Mouse (Mus musculus): ENCODE measurements around the gene Gm9958. TPM values are rescaled to one million over a fixed set of nuclear protein-coding genes. Genes with fewer than 3 reads are reported as not detected.

Gene Gm9958
- 1 to 10 TPM; 1.4 to 1.6 TPM for total RNA-seq (2021)
- long read RNA-seq, experiment 1, partial matches to known transcripts, result 0 of 2 reads
- long read RNA-seq, experiment 1, other reads (novel, unspliced or antisense), result 0 of 2 reads
- long read RNA-seq, experiment 2, partial matches to known transcripts, result 0 of 1 reads
- long read RNA-seq, experiment 2, other reads (novel, unspliced or antisense), result 0 of 1 reads

DNA sequence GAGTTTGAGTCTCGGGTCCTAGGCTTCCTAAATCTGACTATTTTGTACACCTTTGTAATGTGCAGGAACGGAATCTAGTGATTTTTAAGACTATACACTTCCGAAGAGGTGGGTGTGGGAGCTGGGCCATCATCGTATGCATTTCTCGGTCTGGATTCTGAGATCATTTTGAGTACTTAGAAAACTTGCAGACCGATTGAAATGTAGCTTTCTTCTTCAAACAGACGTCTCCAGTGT lies at the start of gene Gm9958:
Gene Gm9958 (plus strand): TSS at position 138 of the 237 bp plus-strand sequence.
- DNase-seq (ENCODE audit: low spot score in 2 of 2), result peak in 1 of 2 experiments; percentile 12
- intact Hi-C loops (cut with DNase I), result loop anchor here (2.0 kb wide), 1 partner anchor 144 kb away; no protein-coding TSS in a partner anchor

DNA sequence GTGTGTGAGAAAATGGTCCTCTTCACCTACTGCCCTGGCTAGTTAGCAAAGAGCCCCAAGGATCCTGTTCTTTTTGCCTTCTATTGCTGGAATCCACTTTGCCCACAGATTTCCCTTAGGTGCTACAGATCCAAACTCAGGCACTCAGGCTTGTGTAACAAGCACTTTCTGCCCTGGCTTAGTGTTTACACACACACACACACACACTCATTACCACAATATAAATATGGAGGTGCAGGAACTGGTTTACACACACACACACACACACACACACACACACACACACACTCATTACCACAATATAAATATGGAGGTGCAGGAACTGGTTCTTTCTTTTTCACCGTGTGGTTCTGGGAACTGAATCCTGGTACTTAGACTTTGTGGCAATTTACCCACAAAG lies 35.9 kb upstream of the Gm9958 start:
- no peak for DNase-seq (ENCODE audit: low spot score in 2 of 2)
- intact Hi-C loops (cut with DNase I), result no loop called here

DNA sequence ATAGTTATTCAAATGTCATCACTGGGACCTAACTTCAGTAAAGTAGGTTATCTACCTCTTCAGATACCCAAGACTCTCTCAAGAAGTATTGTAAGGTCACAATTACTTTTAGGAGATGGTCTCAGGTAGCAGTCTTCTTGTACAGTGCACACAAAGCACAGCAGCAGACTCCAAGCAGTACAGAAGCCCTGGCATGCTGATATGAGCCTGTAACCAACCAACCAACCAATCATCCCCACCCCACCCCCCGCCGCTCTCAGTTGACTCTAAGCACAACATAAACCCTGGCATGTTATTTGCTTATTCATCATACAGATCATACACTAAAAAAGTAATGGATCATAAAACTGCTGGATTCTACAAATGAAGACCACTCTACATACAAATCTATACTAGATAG lies 34.5 kb upstream of the Gm9958 start:
- intact Hi-C loops (cut with DNase I), result no loop called here
- no peak for DNase-seq (ENCODE audit: low spot score in 2 of 2)

DNA sequence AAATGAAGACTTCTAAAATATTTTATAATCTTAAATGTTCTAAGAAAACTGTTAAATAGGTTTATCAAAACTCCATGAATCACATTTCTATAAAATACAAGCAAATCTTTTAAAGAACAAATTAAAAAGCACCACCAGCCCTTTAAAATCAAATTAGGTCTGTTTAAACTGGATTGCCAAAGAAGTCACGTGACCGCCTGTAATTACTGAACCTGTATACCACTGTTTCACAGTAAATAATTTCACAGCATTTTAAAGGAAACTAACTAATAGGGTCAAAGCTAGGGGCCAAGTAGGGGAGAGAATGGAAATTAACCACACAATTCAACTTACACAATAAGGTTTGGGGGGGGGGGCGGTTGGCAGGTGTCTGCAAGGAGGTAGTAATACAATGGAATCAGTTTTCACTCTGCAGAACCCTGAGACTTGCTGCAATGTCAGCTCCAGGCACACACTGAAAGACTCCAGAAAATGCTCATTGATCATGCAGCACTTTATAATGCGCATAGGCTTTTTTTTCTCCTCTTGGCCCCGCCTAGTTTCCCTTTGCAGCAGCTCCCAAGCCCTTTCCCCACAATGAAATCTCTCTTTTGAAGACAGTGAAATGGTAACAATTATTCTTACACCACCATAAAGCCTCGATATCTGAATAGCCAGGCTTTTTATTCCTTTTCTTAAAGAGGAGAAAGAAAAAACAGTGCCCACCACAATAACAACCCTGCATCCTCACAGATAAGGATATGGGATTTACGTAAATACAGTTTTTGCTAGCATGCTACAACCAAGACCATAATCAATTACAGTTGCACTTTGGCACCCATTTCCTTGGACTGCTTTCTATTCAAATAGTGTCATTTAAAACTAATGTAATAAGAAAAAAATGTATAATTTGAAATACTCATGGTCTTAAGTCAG lies 28.6 kb upstream of the Gm9958 start:
- intact Hi-C loops (cut with DNase I), result no loop called here
- no peak for DNase-seq (ENCODE audit: low spot score in 2 of 2)

DNA sequence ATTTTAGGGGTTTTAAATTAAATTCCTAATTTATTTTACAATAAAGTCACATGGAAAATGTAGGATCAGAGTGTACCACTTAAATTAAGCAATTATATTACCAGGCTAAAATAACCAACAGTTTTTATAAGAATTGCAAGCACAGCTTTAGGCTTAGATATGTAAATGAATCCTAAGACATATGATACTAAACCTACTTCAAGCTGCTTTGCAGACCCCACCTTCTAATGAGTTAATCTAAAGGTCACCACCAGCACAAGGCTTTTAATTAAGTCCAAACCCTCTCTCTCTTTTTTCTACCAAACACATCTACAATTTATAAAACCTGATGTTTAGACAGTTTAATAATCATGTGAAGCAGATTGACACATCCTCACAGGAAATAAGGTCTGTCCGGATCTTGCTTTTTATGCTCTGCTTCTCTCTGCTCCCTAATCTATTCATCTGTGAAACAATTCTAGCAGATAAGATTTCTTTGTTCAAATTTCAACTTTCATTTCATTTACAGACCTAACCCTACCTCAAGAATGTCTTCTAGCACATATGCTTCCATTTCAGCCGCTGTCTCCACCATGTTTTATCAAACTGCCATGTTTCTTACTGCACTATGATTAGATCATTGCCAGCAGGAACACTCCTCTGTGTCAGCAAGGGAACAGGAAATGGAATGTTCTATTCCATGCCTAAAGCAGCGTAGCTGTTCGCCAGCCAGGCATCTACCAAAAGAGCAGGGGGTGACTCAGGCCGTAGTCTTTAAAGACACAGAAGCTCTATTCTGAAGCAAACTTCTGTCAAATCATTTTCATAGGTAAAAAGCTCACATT lies 27.7 kb upstream of the Gm9958 start:
- intact Hi-C loops (cut with DNase I), result no loop called here
- DNase-seq (ENCODE audit: low spot score in 2 of 2), result peak; percentile 76 to 91

DNA sequence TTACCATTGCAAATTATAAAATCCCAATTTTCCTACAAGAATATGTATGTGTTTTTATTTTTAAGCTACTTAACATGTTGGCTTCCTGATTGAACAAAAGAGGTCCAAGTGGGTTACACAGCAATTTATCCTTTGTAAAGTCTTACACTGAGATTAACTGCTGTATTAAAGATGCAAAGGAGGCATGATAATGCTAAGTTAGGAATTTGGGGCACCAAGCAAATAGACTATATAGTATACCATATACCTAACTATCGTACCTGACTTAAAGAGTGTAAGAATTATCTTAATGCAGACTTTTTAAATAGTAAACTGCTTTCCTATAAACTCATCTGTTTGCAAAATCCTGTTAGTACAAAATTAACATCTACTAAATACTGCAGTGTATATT lies 27.1 kb upstream of the Gm9958 start:
- intact Hi-C loops (cut with DNase I), result no loop called here
- DNase-seq (ENCODE audit: low spot score in 2 of 2), result no peak

DNA sequence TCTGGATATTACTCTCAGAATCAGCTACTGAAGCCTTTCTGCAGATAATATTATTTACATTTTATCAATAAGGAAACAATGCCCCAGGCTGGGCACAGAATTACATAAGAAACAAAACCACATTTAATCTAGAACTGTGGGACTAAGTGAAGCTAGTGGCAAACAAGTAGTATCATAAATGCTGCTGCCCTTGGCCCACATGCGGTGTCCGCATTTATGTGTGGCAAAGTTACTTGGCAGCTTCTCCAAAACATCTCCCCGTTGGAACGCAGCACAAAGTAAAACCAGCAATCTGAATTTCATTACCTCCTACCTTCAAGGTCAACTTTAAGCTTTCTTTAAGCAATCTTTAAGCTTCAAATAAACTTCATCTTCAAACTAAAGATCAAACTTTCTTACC lies 26.2 kb upstream of the Gm9958 start:
- intact Hi-C loops (cut with DNase I), result no loop called here
- DNase-seq (ENCODE audit: low spot score in 2 of 2), result no peak

DNA sequence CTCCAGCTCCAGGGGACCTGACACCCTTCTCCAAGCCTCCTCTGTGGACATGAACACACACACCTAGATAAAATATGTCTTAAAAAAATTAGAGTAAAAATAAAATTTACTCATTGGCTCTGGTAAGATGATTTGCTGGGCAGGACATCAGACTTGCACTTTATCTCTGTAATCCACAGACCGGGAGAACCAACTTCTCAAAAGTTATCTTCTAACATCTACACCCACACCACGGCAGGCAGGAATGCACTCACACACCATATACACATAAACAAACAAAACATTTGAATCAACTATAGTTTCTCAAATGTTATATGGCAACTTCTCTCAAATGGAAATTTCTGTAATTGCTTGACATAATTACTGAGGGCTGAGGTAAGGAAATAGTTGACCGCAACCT lies 20.1 kb upstream of the Gm9958 start:
- intact Hi-C loops (cut with DNase I), result no loop called here
- no peak for DNase-seq (ENCODE audit: low spot score in 2 of 2)

DNA sequence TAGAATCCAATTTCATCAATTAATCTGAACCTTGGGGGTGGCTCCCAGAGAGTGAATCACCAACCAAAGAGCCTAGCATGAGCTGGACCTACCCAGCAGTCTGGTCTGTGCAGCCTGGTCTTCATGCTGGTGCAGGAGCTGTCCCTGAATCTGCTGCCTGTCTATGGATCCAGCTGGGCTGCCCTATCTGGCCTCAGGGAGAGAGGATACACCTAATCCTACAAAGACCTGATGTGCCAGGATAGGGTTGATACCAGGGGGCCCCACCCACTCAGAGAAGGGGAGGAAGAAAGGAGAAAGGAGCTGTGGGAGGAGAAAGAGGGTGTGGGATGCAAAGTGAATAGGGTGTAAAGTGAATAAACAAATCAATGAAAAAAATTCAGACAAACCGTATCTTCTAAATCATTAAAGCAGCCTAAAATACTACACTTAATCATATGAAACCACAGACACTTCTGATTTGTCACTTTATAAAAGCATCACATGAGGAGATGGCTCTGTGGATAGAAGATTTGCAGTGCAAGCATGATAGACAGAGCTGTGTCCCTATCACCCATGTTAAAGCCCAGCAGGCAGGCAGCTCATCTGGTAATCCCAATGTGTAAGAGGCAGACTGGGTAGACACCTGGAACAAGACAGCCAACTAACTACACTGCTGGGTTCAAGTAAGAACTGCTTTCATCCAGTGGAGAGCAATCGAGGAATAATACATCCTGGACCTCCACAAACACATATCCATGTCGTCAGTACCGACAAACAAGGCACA lies 13.3 kb upstream of the Gm9958 start:
- DNase-seq (ENCODE audit: low spot score in 2 of 2), result no peak
- intact Hi-C loops (cut with DNase I), result no loop called here

DNA sequence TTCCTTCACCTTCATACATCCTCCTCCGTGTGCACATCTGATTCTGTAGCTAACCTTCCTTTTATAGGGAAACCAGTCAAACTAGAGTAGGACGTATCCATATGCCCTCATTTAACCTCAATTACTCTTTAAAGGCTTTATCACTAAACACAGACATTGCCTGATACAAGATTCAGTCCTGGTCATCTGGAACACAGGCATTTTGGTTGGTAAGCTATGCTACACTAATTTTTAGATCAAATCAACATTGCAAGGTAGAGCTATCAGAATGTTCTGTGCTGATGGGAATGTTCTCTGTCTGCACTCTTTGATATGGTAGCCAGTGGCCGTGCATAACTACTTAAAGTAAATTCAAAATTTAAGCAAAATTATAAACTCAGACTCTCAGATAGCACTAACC lies 11.2 kb upstream of the Gm9958 start:
- intact Hi-C loops (cut with DNase I), result no loop called here

DNA sequence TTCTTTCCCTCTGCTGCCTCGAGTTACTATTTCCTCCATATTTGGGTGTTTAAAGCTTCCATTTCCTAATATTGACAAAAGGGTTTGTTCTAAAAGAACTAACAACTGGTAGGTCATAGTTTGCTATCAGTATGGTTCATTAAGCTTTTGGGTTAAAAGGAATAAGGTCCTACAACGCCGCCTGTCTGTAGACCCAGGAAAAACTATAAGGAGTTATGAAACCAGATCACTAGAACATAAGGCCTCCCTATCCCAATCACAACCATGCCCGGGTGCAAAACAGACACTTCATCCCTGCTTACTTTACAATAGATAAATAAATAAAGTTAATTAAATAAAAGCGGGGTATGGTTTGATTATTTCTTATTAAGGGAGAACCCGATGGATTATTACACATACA lies 2.5 kb upstream of the Gm9958 start:
- DNase-seq (ENCODE audit: low spot score in 2 of 2), result peak; percentile 81 to 83
- intact Hi-C loops (cut with DNase I), result loop anchor here (5.0 kb wide), 1 partner anchor 72 kb away; no protein-coding TSS in a partner anchor

More for the DNA sequence above, 11.2 kb upstream of the Gm9958 start:
- no peak for DNase-seq (ENCODE audit: low spot score in 2 of 2)

DNA sequence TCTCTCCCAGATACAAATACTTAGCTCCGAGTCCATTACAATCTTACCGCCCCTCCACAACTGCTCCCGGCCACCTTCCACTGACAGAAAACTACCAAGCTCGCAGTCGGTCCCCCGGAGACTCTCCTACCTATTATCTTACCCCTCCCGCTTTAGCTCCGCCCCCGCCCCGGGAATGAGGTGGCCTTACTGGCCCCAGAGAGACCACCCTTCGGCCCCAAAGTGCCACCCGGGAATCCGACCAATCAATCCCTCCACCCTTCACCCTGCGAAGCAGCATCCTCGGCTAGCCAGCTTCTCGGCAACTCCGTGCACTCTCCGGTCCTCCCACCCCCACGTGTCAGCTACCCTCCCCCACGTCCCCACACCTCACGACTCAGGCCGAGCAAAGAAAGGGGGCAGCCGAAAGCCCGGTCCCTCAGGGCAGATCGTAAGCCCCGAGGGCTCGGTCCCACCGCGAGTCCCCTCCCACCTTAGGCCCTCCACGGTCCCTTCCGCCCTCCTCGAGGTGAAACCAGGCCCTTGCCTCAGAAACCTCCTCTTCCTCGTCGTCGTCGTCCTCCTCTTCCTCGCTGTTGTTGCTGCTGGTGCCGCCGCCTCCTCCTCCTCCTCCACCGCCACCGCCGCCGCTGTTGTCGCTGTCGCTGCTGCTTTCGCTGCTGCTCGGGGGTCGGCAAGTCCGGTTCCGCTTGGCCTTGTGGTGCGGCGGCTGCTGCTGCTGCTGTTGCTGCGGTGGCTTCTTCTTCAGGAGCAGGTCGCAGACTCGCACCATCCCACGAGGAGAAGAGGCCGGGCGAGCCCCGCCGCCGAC lies 1.7 kb upstream of the Gm9958 start:
- intact Hi-C loops (cut with DNase I), result no loop called here
- DNase-seq (ENCODE audit: low spot score in 2 of 2), result peak; percentile 29 to 46

DNA sequence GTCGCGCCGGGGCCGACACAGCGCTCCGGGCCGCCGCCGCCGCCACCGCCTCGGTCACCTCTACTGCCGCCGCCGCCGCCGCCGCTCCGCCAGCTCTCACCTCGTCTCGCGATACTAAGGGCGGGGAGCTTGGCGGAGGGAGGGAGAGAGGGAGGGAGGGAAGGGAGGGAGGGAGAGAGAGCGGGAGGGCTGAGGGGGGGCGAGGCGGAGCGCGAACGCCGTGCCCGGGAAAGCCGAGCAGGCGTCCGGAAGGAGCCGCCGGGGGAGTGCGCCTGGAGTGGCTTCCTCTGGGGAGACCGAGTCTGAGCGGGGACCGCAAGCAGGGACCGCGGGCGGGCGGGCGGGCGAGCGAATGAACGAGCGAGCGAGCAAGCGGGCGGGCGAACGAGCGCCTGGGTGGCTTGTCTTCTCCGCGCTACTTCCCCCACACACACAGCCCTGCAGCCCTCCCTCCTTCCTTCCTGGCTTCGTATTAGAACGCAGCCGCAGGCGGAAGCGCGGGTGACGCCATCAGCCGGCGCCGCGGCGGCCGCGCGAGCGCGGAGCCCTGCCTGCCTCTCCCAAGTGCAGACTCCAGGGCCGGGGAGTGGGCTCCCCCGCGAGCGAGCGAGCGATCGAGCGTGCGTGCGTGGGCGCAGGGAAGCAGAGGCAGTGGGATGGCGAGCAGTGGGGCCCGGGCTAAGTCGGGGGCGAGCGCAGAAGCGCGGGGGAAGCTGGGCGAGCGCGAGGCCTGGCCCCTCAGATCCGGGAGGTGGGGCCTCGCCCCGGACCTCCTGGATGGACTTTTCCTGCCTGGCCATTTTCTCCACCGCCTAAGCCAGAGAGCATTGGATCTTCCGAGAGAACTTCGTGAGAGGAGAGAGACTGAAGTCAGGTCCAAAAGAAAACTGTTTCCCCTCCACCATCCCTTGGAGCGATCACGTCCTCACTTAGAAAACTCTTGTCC lies 610 bp upstream of the Gm9958 start, which contains the start of gene Ankrd17:
Gene Ankrd17 (minus strand): TSS at position 457 of the 946 bp plus-strand sequence.
- intact Hi-C loops (cut with DNase I), result loop anchor here (2.0 kb wide), 1 partner anchor 144 kb away; no protein-coding TSS in a partner anchor

DNA sequence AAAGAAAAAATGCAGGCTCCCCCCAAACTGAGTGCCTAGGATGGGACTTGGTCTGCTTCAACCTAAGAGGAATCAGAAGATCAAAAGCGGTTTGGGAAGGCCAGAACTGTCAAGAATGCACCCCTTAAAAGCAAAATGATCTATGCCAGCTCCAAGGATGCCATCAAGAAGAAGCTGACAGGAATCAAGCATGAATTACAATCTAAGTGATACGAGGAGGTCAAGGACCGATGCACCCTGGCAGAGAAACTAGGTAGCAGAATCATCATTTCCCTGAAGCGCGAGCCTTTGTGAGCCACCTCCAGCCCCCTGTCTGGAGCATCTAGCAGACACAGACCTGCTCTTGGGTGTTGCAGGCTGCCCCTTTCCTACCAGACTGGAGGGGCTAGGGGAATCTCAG lies 3.4 kb downstream of the Gm9958 start:
- DNase-seq (ENCODE audit: low spot score in 2 of 2), result no peak
- intact Hi-C loops (cut with DNase I), result no loop called here

More for the DNA sequence above, 610 bp upstream of the Gm9958 start, which contains the start of gene Ankrd17:
- peak; percentile 94 to 95 for DNase-seq (ENCODE audit: low spot score in 2 of 2)

DNA sequence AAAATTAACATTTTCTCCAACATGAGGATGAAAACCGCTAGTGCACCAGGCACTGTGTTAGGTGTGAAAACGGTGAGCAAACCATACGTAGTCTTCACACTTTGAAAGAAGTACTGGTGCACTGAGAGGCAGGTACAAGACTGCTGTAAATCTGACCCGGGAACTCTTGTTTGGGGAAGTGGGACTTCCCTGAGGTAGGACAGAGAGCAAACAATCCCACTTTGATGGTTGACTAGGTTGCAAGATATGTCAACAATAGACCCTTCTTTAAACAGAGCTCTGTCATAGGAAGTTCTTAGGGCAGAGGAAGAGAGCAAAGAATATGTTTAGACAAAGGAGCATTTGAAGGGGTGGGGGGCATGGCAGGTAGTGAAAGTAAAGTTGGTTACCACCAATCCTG lies 6.7 kb downstream of the Gm9958 start:
- no peak for DNase-seq (ENCODE audit: low spot score in 2 of 2)
- intact Hi-C loops (cut with DNase I), result no loop called here

DNA sequence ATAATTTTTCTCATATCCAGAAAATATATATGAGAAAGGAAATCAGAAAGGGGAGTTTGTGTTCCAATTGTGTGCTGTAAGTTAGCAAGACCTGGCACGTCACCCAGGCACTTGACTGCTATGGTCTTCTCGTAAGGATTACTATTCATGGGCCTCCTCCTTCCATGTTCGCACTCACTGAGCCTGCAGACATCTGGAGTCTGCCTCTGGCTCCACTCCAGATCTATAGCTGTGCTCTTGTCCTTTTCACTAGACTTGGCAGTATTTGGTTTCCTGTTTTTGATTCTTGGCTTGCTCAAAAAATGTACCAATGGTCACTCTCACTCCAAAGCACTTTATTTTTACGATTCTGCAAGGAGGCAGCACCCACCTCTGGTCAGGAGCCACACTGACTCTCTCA lies 14.5 kb downstream of the Gm9958 start:
- no peak for DNase-seq (ENCODE audit: low spot score in 2 of 2)
- intact Hi-C loops (cut with DNase I), result no loop called here

DNA sequence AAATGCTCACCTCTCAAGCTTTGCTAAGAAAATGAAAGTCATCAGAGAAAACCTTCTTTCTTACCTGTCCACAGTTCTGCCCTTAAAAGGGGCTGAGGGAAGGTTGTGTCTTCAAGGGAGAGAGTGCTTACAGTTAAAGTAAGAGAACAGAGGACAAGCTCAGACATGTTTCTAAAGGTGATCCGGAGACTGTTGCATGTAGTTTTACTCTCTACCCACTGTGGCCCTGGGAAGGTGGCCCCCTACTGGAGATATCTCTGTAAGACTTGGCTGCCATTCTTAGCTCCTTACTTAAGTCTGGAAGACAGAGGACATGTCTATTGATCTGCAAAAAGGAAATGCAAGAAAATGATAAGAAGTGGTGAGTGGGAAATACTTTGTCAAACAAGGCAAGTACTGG lies 16.1 kb downstream of the Gm9958 start:
- no peak for DNase-seq (ENCODE audit: low spot score in 2 of 2)
- intact Hi-C loops (cut with DNase I), result no loop called here

DNA sequence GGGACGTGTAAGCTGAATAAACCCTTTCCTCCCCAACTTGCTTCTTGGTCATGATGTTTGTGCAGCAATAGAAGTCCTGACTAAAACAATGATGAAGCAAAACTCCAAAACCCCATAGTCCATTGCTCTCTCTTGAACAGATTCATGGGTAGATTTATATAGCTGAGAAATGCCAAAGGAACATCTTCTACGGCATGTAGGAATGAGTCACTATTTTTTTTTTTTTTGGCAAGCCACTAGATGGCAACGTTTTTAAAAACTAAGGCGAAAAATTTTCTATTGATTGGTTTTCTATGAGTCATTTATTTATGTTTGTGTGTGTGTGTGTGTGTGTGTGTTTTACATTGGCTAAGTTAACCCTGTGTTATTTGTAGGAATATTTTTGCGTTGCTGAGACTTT lies 26.8 kb downstream of the Gm9958 start:
- no peak for DNase-seq (ENCODE audit: low spot score in 2 of 2)
- intact Hi-C loops (cut with DNase I), result no loop called here

All from left cerebral cortex, postnatal 14 days (tissue).